Mouse (Mus musculus) intestine, embryonic 14.5 days (tissue): Measurements from ENCODE around the gene Isoc2a. TPM values are rescaled to one million over a fixed set of nuclear protein-coding genes. Genes with fewer than 3 reads are reported as not detected.
"Not testable (repeated sequence)": the region's sequence is repeated elsewhere in the genome, so short reads cannot be mapped to it uniquely, and the experiment has no call there.

Experiments
- ATAC-seq: fragments of 200-750 bp; cut with Nextera tagmentation; replicated peaks from 2 replicates; pipeline ENCODE4 v1.8.0; 2017; ENCODE audit warnings: low read depth, moderate number of reproducible peaks, moderate TSS enrichment, moderate library complexity; ENCODE audit not compliant: low FRiP score, low TSS enrichment
- DNase-seq: peaks from one replicate; pipeline ENCODE4 v3.0.0-alpha.2; 2018; ENCODE audit warnings: low spot score
- H3K27ac ChIP-seq: fragments of 300-500 bp; sonication (generic); 2 replicates; pipeline ENCODE4 v1.5.1; 2014; ENCODE audit warnings: low read depth, mild to moderate bottlenecking, control low read depth
- H3K27me3 ChIP-seq: fragments of 300-500 bp; sonication (generic); replicated peaks from 2 replicates; pipeline ENCODE4 v1.6.1; 2014; ENCODE audit warnings: low read length, control low read depth; ENCODE audit not compliant: control insufficient read depth, insufficient read depth
- H3K36me3 ChIP-seq: fragments of 300-500 bp; sonication (generic); 2 replicates; pipeline ENCODE4 v1.6.1; 2014; ENCODE audit warnings: low read length, control low read depth; ENCODE audit not compliant: control insufficient read depth, insufficient read depth
- H3K4me1 ChIP-seq: fragments of 300-500 bp; sonication (generic); replicated peaks from 2 replicates; pipeline ENCODE4 v1.6.1; 2014; ENCODE audit warnings: low read length, control low read depth, mixed read lengths; ENCODE audit not compliant: control insufficient read depth, insufficient read depth
- H3K4me2 ChIP-seq: fragments of 300-500 bp; sonication (generic); 2 replicates; pipeline ENCODE4 v1.6.1; 2014; ENCODE audit warnings: low read length
- H3K4me3 ChIP-seq: fragments of 300-500 bp; sonication (generic); 2 replicates; pipeline ENCODE4 v1.5.1; 2014; ENCODE audit warnings: low read depth, low read length, control low read depth, mixed read lengths
- H3K9ac ChIP-seq: fragments of 300-500 bp; sonication (generic); 2 replicates; pipeline ENCODE4 v1.6.1; 2014; ENCODE audit warnings: mild to moderate bottlenecking, low read length
- H3K9me3 ChIP-seq: fragments of 300-500 bp; sonication (generic); 2 replicates; pipeline ENCODE4 v1.6.1; 2016; ENCODE audit warnings: low read length, control low read depth; ENCODE audit not compliant: control insufficient read depth
- WGBS: fragments of 180-500 bp; shearing (Covaris S2); extraction: QIAGEN DNeasy Blood & Tissue Kit; methylation state at CpG from one replicate; pipeline ENCODE4 v1.1.7; 2014; 5-methylcytosine and 5-hydroxymethylcytosine counted together
- polyA plus RNA-seq: library from polyadenylated mRNA; unstranded; fragments of >200 nt; fragmentation: Nextera tagmentation; extraction: Ambion mirVana; gene quantifications from 2 replicates; pipeline ENCODE4 v1.2.1, GENCODE M21; 2014

Isoc2a gene
- polyA plus RNA-seq, 1 experiment from 2014 or later: 0.96 TPM

DNA sequence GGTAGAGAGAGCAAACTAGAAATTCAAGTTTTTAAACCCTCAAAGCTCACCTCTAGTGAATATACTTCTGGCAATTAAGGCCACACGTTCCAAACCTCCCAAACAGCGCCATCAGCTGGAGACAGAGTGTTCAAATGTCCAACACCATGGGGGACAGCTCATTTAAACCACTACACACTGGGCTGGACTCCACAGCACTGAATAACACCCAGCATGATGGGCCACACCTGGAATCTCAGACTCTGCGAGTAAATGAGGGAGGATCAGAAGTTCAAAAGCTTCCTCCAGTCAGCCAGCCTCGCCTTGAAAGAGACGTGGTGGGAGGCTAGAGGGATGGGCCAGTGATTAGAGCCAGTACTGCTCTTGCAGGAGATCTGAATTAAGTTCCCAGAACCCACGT lies 6.8 kb upstream of the Isoc2a start, which contains the start of gene Isoc2b:
TSS of gene Isoc2b (minus strand) at position 126 of the 400 bp plus-strand sequence.
- ATAC-seq (no peak), DNase-seq (no peak)
- Histone ChIP-seq H3K4me2 (no peak within 1 kb of the TSS), H3K4me3 (no peak within 1 kb of the TSS), H3K27me3 (no peaks in the 10 kb centered on the region), H3K4me1 (peaks cover 5% of the 10 kb centered on the region; the same call in 1 of the 2 replicates), H3K36me3 (no peaks in the 10 kb centered on the region), H3K9me3 (no peaks in the 10 kb centered on the region), H3K27ac (no peak within 1 kb of the TSS), H3K9ac (no peak within 1 kb of the TSS)
- 52% methylated on average over 6 of the region's 6 CpGs for WGBS

DNA sequence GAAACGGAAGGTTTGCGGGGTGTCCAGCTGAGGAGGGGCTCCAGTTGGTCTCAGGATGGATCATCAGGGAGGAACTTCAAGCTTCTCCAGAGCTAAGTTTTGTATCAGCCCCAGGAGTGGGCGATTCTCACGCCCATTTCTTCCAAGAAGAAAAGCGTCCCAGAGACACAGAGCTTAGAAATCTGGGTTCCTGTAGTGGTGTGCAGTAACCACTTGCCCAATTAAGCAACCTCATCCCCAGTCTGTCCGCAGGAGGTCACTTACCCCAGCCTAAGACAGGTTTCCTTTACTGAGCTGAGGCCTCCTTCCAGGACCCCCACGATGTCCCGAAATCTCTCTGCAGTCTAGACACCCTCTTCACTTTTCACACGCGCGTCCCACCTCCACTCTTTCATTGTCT lies 273 bp downstream of the Isoc2a start:
- H3K4me3 ChIP-seq: peak overlapping the region; percentile 55
- peak overlapping the region; percentile 66 for H3K9ac ChIP-seq
- H3K9me3 ChIP-seq: no peaks in the 10 kb centered on the region
- WGBS: 8% methylated on average over 11 of the region's 11 CpGs
- H3K27me3 ChIP-seq: no peaks in the 10 kb centered on the region
- DNase-seq (no peak), ATAC-seq (no peak)
- peak overlapping the region; percentile 95 for H3K4me2 ChIP-seq
- H3K27ac ChIP-seq: peak overlapping the region; percentile 27; the same call in 1 of the 2 replicates
- no peaks in the 10 kb centered on the region for H3K36me3 ChIP-seq
- peaks cover 10% of the 10 kb centered on the region; the same call in 1 of the 2 replicates for H3K4me1 ChIP-seq

DNA sequence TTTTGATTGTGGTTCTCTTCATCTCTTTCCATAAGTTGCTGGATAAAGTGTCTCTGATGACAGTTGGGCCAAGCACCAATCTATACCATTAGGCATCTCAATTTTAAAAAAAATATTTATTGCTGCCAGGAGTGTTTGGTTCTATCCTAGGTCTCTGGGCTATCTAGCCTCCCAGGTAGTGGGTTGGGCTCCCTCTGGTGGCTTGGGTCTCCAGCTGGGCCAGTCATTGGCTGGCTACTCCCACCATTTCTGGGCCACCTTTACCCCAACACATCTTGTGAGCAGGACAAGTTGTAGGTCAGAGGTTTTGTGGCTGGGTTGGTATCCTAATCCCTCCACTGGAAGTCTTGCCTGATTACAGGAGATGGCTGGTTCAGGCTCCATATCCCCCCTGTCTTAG lies 1.2 kb downstream of the Isoc2a start:
- DNase-seq: no peak
- no peak for ATAC-seq
- Histone ChIP-seq H3K4me3 (no peak overlapping the region), H3K4me1 (peaks cover 10% of the 10 kb centered on the region; the same call in 1 of the 2 replicates), H3K27ac (no peak overlapping the region), H3K27me3 (no peaks in the 10 kb centered on the region), H3K9ac (no peak overlapping the region), H3K4me2 (peak overlapping the region; percentile 95; the same call in 1 of the 2 replicates), H3K9me3 (no peaks in the 10 kb centered on the region), H3K36me3 (no peaks in the 10 kb centered on the region)

DNA sequence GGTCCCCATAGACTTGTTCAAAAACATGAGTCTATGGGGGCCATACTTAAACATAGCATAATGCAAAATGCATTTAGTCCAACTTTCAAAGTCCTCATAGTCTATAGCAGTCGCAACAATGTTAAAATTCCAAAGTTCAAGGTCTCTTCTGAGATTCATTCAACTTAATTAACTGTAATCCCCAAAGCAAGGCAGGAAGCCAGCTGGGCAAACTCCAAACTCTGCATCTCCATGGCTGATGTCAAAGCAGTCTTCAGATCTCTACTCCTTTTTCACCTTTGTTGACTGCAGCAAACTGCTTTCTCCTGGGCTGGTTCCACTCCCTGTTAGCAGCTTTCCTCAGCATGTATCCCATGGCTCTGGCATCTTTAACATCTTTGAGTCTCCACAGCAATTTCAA lies 2.1 kb downstream of the Isoc2a start:
- WGBS: 89% methylated on average over 1 of the region's 1 CpGs
- not testable (repeated sequence) for ATAC-seq

DNA sequence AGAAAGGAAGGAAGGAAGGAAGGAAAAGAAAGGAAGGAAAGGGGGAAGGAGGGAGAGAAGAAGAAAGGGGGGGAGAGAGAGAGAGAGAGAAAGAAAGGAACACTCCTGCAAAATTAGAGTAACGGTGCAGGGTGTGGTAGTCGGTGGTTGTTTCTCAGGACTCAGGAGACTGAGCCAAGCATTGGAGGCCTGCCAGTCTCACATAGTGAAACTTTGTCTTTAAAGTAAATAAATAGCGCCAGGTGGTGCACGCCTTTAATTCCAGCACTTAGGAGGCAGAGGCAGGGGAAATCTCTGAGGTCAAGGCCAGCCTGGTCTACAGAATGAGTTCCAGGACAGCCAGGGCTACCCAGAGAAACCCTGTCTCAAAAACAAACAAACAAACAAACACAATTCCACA lies 9.7 kb downstream of the Isoc2a start:
- Histone ChIP-seq H3K27ac (no peak overlapping the region), H3K9ac (no peak overlapping the region), H3K36me3 (no peaks in the 10 kb centered on the region), H3K4me2 (no peak overlapping the region), H3K9me3 (0 out of 2 replicates have a peak, but pooled peaks cover 7% of the 10 kb centered on the region), H3K4me3 (no peak overlapping the region), H3K4me1 (no peaks in the 10 kb centered on the region), H3K27me3 (no peaks in the 10 kb centered on the region)
- 46% methylated on average over 4 of the region's 4 CpGs for WGBS
- DNase-seq: no peak
- ATAC-seq: no peak

More for the DNA sequence above, 2.1 kb downstream of the Isoc2a start:
- H3K4me1 ChIP-seq, H3K36me3 ChIP-seq, H3K4me2 ChIP-seq, H3K4me3 ChIP-seq, H3K9me3 ChIP-seq, H3K27me3 ChIP-seq, H3K27ac ChIP-seq, DNase-seq, H3K9ac ChIP-seq: not testable (repeated sequence)

DNA sequence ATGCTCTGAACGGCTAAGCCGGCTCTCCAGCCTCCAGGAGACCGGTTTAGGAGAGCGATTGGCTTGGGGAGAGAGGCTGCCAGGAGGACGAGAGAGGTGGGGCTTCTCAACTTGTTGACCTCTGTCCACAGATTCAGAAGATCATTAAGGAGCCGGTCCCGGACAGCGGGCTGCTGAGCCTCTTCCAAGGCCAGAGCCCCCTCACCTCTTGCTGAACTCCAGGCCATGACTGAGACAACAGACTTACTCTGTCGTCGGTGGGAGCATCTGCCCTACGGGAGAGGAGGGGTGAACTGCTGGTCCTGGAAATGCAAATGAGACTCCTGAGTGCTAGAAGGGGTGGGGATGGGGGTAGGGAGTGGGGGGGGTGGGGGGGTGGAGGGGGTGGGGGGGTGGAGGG lies 18.2 kb downstream of the Isoc2a start:
- H3K4me1 ChIP-seq: 0 out of 2 replicates have a peak, but pooled peaks cover 5% of the 10 kb centered on the region
- no peaks in the 10 kb centered on the region for H3K9me3 ChIP-seq
- DNase-seq (no peak), ATAC-seq (no peak)
- no peak overlapping the region for H3K9ac ChIP-seq
- WGBS: 45% methylated on average over 8 of the region's 11 CpGs
- H3K4me3 ChIP-seq: no peak overlapping the region
- no peak overlapping the region for H3K4me2 ChIP-seq
- 0 out of 2 replicates have a peak, but pooled peaks cover 2% of the 10 kb centered on the region for H3K27me3 ChIP-seq
- no peaks in the 10 kb centered on the region for H3K36me3 ChIP-seq
- H3K27ac ChIP-seq: no peak overlapping the region

DNA sequence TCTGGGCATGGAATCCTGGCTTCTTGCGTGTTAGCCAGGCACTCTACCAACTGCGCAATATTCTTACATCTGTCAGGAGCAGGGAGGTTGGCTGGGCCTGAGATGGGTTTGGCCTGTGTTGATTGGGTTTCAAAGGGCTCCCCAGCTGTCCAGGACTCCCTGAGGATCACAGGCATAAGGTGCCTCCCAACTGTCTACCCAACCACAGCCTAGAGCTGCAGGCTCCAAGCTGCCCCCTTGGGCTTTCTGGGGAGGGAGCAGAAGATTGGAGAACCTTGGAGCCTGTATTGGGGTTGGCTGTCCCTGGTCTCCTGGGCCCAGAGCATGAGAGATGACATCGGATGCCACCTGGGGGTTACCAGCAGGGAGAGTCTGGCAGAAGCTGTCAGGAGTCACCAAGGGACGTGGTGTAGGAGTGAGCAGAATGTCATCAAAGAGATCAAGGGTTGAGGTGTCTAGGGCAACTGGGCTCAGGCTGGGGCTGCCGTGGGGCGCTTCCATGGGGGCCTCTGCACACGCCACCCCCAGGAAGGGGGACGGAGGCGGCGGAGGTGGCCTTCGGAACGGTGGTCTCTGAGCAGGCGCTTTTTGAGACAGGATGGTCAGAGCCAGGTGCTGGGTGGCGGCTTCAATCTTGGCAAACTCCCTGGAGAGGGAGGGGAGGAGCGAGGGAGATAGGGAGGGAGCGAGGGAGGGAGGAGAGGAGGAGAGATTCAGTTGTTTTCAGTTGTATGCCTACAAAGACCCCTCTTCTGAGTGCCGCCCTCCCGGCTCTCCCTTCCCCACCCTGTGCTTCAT lies 22.1 kb downstream of the Isoc2a start:
- no peaks in the 10 kb centered on the region for H3K36me3 ChIP-seq
- no peak overlapping the region for H3K9ac ChIP-seq
- H3K4me1 ChIP-seq: 0 out of 2 replicates have a peak, but pooled peaks cover 5% of the 10 kb centered on the region
- peak overlapping the region; percentile 25; the same call in 1 of the 2 replicates for H3K4me3 ChIP-seq
- WGBS: 15% methylated on average over 15 of the region's 18 CpGs
- no peak overlapping the region for H3K27ac ChIP-seq
- ATAC-seq: peak; percentile 37; the same call in 1 of the 2 replicates
- 0 out of 2 replicates have a peak, but pooled peaks cover 2% of the 10 kb centered on the region for H3K27me3 ChIP-seq
- no peak for DNase-seq
- 0 out of 2 replicates have a peak, but pooled peaks cover 3% of the 10 kb centered on the region for H3K9me3 ChIP-seq
- H3K4me2 ChIP-seq: peak overlapping the region; percentile 59

DNA sequence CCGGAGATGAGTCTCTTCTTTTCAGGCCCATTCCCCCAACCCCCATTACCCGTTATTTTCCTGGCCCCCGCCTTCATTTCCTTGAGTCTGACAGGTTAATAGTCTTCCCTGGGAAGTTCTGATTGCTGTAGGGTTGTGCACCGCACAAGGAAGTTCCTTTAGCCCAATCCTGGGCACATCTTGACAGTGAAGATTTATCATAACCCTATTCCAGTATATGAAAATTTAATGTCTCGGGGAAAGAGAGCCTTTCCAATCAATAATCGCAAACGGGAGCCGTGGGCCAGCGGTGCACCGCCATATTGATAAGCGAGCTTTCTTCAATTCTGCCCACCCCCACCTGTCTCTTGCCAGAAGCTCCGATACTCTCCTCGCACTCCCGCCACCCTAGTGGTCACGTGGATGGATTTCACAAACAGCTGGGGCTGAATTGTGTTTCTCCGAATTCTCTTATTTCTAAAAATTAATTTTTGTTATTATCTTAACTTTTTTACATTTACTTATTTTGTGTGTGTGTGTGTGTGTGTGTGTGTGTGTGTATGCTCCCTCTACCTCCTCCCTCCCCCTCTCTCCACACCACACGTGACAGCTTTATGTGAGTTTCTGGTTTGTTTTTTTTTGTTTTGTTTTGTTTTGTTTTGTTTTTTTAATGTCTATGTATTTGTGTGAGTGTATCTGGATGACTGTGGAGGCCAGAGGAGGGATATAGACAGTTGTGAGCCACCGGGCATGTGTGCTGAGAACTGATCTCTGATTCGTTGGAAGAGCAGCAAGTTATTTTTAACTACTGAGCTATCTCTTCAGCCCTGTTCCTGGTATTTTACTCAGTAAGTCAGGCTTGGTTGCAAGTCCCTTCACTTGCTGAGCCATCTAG lies 22.9 kb downstream of the Isoc2a start:
- Histone ChIP-seq H3K9me3 (0 out of 2 replicates have a peak, but pooled peaks cover 3% of the 10 kb centered on the region), H3K4me2 (peak overlapping the region; percentile 59)
- 0 out of 2 replicates have a peak, but pooled peaks have one; percentile 13 for ATAC-seq

More for the DNA sequence above, 22.9 kb downstream of the Isoc2a start:
- peak overlapping the region; percentile 25; the same call in 1 of the 2 replicates for H3K4me3 ChIP-seq
- no peak overlapping the region for H3K27ac ChIP-seq
- H3K36me3 ChIP-seq: no peaks in the 10 kb centered on the region
- 10% methylated on average over 19 of the region's 19 CpGs for WGBS
- H3K9ac ChIP-seq: no peak overlapping the region
- 0 out of 2 replicates have a peak, but pooled peaks cover 5% of the 10 kb centered on the region for H3K4me1 ChIP-seq
- 0 out of 2 replicates have a peak, but pooled peaks cover 2% of the 10 kb centered on the region for H3K27me3 ChIP-seq
- DNase-seq: no peak
